Mouse (Mus musculus) neutrophil, adult 5-6 weeks (primary cell): Measurements from ENCODE around the gene H2-DMb2. TPM values are rescaled to one million over a fixed set of nuclear protein-coding genes. Genes with fewer than 3 reads are reported as not detected.

Experiments used
- ATAC-seq: fragments of 151-379, 151-347 bp; 2 replicates; pipeline ENCODE4 v1.8.0; 2017; ENCODE audit warnings: mild to moderate bottlenecking, moderate TSS enrichment; ENCODE audit not compliant: insufficient number of reproducible peaks, poor library complexity, low FRiP score, severe bottlenecking; ENCODE audit errors: extremely low read depth
- total RNA-seq: library from RNA; stranded (forward); fragments of 200-1000 nt; gene quantifications from 2 replicates; pipeline ENCODE4 v1.2.3, GENCODE M21; 2017

The H2-DMb2 gene
- total RNA-seq, 1 experiment from 2014 or later = 699 TPM

- no peak for ATAC-seq
Measured at GRCm38 (mm10) chr17:34117421-34118112, 25.5 kb upstream of the H2-DMb2 start.

GRCm38 (mm10) chr17:34118113-34118872 lies 24.8 kb upstream of the H2-DMb2 start:
- no peak for ATAC-seq

- no peak for ATAC-seq
Measured at GRCm38 (mm10) chr17:34118873-34119248, 24.2 kb upstream of the H2-DMb2 start.

- peak; percentile 62 for ATAC-seq
Measured at GRCm38 (mm10) chr17:34119249-34120179, 23.6 kb upstream of the H2-DMb2 start, which contains the start of gene H2-DMa. Gene H2-DMa, plus strand, starts transcription at chr17:34119541.

GRCm38 (mm10) chr17:34120180-34120723 lies 22.9 kb upstream of the H2-DMb2 start:
- no peak for ATAC-seq

- ATAC-seq = no peak
Measured at GRCm38 (mm10) chr17:34120814-34121171, 22.3 kb upstream of the H2-DMb2 start.

- ATAC-seq = no peak
Measured at GRCm38 (mm10) chr17:34121172-34121878, 21.8 kb upstream of the H2-DMb2 start.

- no peak for ATAC-seq
Measured at GRCm38 (mm10) chr17:34121879-34122187, 21.3 kb upstream of the H2-DMb2 start.

GRCm38 (mm10) chr17:34122188-34122984 lies 20.7 kb upstream of the H2-DMb2 start, which contains the start of gene Brd2:
Gene Brd2, minus strand, starts transcription at chr17:34122634.
- peak; percentile 25 for ATAC-seq

- no peak for ATAC-seq
Measured at GRCm38 (mm10) chr17:34123111-34123510, 20.0 kb upstream of the H2-DMb2 start.

- no peak for ATAC-seq
Measured at GRCm38 (mm10) chr17:34123518-34123917, 19.6 kb upstream of the H2-DMb2 start.

- ATAC-seq = no peak
Measured at GRCm38 (mm10) chr17:34124649-34125048, 18.5 kb upstream of the H2-DMb2 start.

- ATAC-seq = no peak
Measured at GRCm38 (mm10) chr17:34126826-34127420, 16.2 kb upstream of the H2-DMb2 start.

GRCm38 (mm10) chr17:34127475-34127874 lies 15.6 kb upstream of the H2-DMb2 start:
- peak; percentile 83 for ATAC-seq

GRCm38 (mm10) chr17:34128264-34128937 lies 14.7 kb upstream of the H2-DMb2 start:
- no peak for ATAC-seq

- peak; percentile 24; the same call in 1 of the 2 replicates for ATAC-seq
Measured at GRCm38 (mm10) chr17:34128944-34129791, 13.9 kb upstream of the H2-DMb2 start.
